Mouse (Mus musculus) neural tube, embryonic 15.5 days (tissue): Measurements from ENCODE around the gene Mef2b. TPM values are rescaled to one million over a fixed set of nuclear protein-coding genes. Genes with fewer than 3 reads are reported as not detected.

Experiments
- ATAC-seq: fragments of 200-750 bp; cut with Nextera tagmentation; 2 replicates; pipeline ENCODE4 v1.8.0; 2017; ENCODE audit warnings: mild to moderate bottlenecking, moderate TSS enrichment, moderate library complexity; ENCODE audit not compliant: low FRiP score
- H3K27ac ChIP-seq: fragments of 300-500 bp; sonication (generic); replicated peaks from 2 replicates; pipeline ENCODE4 v1.5.1; 2015; ENCODE audit warnings: mild to moderate bottlenecking, inconsistent platforms
- H3K27me3 ChIP-seq: fragments of 300-500 bp; sonication (generic); replicated peaks from 2 replicates; pipeline ENCODE4 v1.6.1; 2015; ENCODE audit warnings: inconsistent platforms
- H3K36me3 ChIP-seq: fragments of 300-500 bp; sonication (generic); 2 replicates; pipeline ENCODE4 v1.6.1; 2015; ENCODE audit warnings: inconsistent platforms
- H3K4me1 ChIP-seq: fragments of 300-500 bp; sonication (generic); 2 replicates; pipeline ENCODE4 v1.6.1; 2015; ENCODE audit warnings: inconsistent platforms
- H3K4me2 ChIP-seq: fragments of 300-500 bp; sonication (generic); 2 replicates; pipeline ENCODE4 v1.6.1; 2015; ENCODE audit warnings: inconsistent platforms, mild to moderate bottlenecking, moderate library complexity
- H3K4me3 ChIP-seq: fragments of 300-500 bp; sonication (generic); replicated peaks from 2 replicates; pipeline ENCODE4 v1.5.1; 2015; ENCODE audit warnings: mild to moderate bottlenecking, inconsistent platforms
- H3K9ac ChIP-seq: fragments of 300-500 bp; sonication (generic); replicated peaks from 2 replicates; pipeline ENCODE4 v1.6.1; 2015; ENCODE audit warnings: mild to moderate bottlenecking, inconsistent platforms
- H3K9me3 ChIP-seq: fragments of 300-500 bp; sonication (generic); replicated peaks from 2 replicates; pipeline ENCODE4 v1.6.1; 2016; ENCODE audit warnings: inconsistent platforms
- WGBS: fragments of 180-500 bp; shearing (Covaris S2); methylation state at CpG from one replicate; pipeline ENCODE4 v1.1.7; 2015; ENCODE audit warnings: mixed read lengths; 5-methylcytosine and 5-hydroxymethylcytosine counted together
- polyA plus RNA-seq: library from polyadenylated mRNA; unstranded; fragments of >200 nt; fragmentation: Nextera tagmentation; extraction: Ambion mirVana; gene quantifications from 2 replicates; pipeline ENCODE4 v1.2.1, GENCODE M21; 2015

Gene Mef2b
- polyA plus RNA-seq, 1 experiment from 2014 or later = 1.4 TPM

DNA sequence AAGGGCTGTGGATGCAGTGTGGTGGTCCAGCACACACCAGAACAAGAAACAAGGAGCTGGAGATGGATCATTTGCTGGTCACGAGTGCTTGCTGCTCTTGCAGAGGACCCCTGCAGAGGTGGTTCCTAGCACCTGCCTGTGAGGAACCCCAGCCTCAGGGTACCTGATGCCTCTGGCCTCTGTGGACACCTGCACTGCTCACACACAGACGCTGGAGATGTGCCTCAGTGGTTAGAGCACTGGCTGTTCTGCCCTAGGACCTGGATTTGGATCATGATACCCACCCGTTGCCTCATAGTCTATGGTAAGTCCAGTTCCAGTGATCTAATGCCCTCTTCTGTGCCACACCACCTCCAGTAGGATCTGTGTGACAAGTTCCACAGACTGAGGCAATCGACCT is 2.9 kb upstream of the Mef2b start:
- Histone ChIP-seq H3K4me1 (peaks cover 36% of the 10 kb centered on the region), H3K9ac (no peak overlapping the region), H3K4me3 (no peak overlapping the region), H3K4me2 (no peak overlapping the region), H3K27ac (no peak overlapping the region), H3K36me3 (peaks cover 27% of the 10 kb centered on the region), H3K9me3 (no peaks in the 10 kb centered on the region), H3K27me3 (no peaks in the 10 kb centered on the region)
- 89% methylated on average over 4 of the region's 4 CpGs for WGBS
- no peak for ATAC-seq

DNA sequence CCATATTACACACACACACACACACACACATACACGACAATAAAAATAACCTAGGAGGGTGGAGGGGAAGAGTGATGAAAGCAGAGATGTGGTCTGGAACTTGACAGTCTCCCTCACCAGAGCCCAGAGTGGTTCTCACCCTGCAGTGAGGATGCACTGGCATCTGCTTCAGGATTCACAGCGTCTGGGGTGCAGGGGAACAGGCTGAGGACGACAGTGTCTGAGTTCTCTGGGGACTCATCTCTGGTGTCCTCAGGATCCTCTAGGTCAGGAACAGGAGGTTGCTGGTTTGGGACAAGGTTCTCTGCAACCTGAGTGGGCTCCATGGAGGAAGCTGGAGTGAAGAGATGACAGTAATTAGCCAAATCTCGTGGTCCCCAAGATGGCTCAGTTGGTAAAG is 1.6 kb upstream of the Mef2b start:
- no peaks in the 10 kb centered on the region for H3K9me3 ChIP-seq
- H3K36me3 ChIP-seq = peaks cover 36% of the 10 kb centered on the region
- H3K4me1 ChIP-seq = peaks cover 25% of the 10 kb centered on the region
- WGBS = 84% methylated on average over 4 of the region's 4 CpGs
- H3K9ac ChIP-seq = peak overlapping the region; percentile 44; the same call in 1 of the 2 replicates
- no peaks in the 10 kb centered on the region for H3K27me3 ChIP-seq
- H3K4me3 ChIP-seq = peak overlapping the region; percentile 73; the same call in 1 of the 2 replicates
- ATAC-seq = no peak
- no peak overlapping the region for H3K27ac ChIP-seq
- H3K4me2 ChIP-seq = peak overlapping the region; percentile 78

DNA sequence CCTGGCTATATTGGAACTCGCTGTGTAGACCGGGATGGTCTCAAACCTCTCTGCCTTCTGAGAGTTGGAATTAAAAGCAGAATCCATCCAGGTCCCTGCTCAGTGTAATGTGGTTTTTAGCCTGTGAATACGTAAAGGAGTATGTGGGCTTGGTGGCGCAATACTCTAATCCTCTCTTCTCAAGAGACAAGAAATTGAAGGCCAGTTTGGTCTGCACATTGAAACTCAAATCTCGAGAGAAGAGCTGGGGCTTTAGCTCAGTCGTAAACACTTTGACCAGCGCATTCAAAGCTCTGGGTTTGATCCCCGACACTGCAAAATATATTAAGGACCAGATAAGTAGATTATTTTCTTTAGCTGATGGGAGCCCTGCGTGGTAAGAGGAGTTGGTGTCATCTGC is 470 bp downstream of the Mef2b start:
- Histone ChIP-seq H3K36me3 (peaks cover 37% of the 10 kb centered on the region), H3K4me2 (peak overlapping the region; percentile 78), H3K4me1 (peaks cover 25% of the 10 kb centered on the region), H3K9ac (peak overlapping the region; percentile 89), H3K27ac (peak overlapping the region; percentile 86), H3K4me3 (peak overlapping the region; percentile 73), H3K9me3 (no peaks in the 10 kb centered on the region), H3K27me3 (no peaks in the 10 kb centered on the region)
- no peak for ATAC-seq
- WGBS = 12% methylated on average over 9 of the region's 9 CpGs

DNA sequence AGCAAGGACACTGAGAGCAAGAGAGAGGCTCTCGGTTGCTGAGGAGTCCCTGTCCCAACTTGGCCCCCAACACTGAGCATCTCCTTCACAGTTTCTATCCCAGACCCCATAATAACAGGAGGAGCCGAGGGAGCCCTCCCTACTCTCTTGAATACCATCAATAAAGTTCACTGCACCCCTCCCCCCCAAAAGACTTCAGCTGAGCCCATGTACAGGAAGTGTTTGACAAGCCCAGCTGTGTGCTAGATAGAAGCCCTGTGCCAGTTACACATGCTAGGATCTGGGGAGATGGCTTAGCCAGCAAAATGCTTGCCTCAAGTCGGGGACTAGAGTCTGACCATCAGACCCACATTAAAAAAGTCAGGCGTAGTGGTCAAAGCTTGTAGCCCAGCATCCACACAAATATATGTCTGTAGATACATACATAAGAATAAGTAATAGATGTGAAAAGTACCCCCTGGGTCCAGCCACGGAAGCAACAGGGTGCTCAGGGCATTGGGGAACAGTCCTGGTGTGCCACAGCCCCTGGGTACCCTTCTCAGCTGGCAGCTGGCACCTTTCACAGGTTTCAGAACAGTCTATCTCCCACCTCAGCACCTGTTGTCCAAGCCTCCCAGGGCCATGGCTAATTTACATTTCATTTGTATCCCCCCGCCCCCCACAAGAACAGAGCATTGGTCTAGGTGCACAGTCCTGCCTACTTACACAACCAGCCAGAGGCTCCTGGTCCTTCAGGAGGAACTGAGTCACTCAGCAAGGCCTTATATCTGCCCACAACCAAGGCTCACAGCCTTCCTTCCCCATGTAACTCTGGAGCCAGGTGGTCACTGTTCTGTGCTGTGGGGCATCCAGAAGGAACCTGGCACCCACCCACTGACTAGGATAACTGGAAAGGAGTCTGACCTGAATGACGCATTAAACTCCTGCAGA is 8.4 kb downstream of the Mef2b start:
- no peak overlapping the region for H3K9ac ChIP-seq
- 0 out of 2 replicates have a peak, but pooled peaks cover 3% of the 10 kb centered on the region for H3K27me3 ChIP-seq
- H3K27ac ChIP-seq = no peak overlapping the region
- WGBS = 87% methylated on average over 7 of the region's 7 CpGs
- H3K4me2 ChIP-seq = no peak overlapping the region
- H3K9me3 ChIP-seq = no peaks in the 10 kb centered on the region
- H3K36me3 ChIP-seq = peaks cover 40% of the 10 kb centered on the region
- no peak overlapping the region for H3K4me3 ChIP-seq
- peaks cover 5% of the 10 kb centered on the region for H3K4me1 ChIP-seq
- ATAC-seq = no peak

DNA sequence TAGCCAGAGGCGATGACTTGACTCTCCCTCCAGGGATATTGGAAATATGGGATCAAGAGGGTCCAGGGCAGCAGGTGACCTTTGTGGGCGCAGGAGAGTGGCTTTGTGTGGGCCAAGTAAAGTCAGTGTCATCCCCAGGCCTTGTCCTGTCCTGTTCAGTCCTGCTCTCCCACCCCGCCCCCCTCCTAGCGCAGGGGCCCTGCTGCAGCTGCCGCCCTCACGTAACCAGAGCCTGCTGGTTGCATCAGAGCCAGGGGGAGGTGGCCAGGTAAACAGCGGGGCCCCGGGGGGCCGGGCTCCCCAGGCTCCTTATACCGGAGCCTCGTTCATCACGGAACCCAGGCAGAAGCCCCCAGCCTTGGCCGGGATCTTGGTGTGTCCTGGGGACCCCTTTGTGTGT is 10.6 kb downstream of the Mef2b start:
- H3K36me3 ChIP-seq = peaks cover 22% of the 10 kb centered on the region
- ATAC-seq = no peak
- H3K27ac ChIP-seq = no peak overlapping the region
- H3K9ac ChIP-seq = no peak overlapping the region
- H3K4me3 ChIP-seq = no peak overlapping the region
- H3K4me2 ChIP-seq = no peak overlapping the region
- H3K9me3 ChIP-seq = no peaks in the 10 kb centered on the region
- peaks cover 5% of the 10 kb centered on the region for H3K4me1 ChIP-seq
- peaks cover 4% of the 10 kb centered on the region; the same call in 1 of the 2 replicates for H3K27me3 ChIP-seq
- WGBS = 15% methylated on average over 13 of the region's 13 CpGs

DNA sequence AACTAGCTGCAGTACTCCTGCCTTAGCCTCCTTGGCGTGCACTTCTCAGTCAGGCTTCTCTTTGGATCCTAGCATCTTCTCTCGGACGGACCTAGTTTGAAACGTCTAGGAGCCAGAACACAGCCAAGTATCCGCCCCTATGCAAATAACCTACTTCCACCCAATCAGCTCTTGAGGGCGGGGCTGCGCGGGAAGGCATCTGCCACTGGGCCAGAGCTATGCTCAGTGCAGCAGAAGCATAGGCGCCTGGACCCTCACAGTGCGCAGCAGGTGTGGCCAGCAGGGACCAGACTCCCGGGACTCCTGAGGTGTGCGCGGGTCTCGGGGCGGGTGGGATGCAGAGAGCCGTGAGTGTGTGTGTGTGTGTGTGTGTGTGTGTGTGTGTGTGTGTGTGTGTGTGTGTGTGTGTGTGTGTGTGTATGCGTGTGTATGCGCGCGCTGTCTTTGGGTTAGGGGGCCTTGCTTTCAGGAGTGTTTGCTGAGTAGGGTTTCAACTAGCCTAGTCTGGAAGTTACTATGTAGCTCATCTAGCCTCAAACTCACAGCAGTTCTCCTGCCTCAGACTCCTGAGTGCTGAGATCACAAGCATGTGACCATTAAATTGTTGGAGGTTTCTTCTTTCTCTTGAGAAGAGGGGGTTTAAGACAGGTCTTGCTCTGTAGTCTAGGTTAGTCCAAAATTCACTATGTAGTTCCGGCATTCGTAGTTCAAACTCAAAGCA is 13.2 kb downstream of the Mef2b start:
- 17% methylated on average over 20 of the region's 22 CpGs for WGBS
- H3K27me3 ChIP-seq = peaks cover 6% of the 10 kb centered on the region; the same call in 1 of the 2 replicates
- H3K9me3 ChIP-seq = no peaks in the 10 kb centered on the region
- no peak overlapping the region for H3K9ac ChIP-seq
- peak; percentile 86 for ATAC-seq
- peaks cover 5% of the 10 kb centered on the region for H3K4me1 ChIP-seq
- H3K27ac ChIP-seq = no peak overlapping the region
- H3K4me3 ChIP-seq = no peak overlapping the region; the same call in 1 of the 2 replicates
- peak overlapping the region; percentile 49 for H3K4me2 ChIP-seq
- no peaks in the 10 kb centered on the region for H3K36me3 ChIP-seq

DNA sequence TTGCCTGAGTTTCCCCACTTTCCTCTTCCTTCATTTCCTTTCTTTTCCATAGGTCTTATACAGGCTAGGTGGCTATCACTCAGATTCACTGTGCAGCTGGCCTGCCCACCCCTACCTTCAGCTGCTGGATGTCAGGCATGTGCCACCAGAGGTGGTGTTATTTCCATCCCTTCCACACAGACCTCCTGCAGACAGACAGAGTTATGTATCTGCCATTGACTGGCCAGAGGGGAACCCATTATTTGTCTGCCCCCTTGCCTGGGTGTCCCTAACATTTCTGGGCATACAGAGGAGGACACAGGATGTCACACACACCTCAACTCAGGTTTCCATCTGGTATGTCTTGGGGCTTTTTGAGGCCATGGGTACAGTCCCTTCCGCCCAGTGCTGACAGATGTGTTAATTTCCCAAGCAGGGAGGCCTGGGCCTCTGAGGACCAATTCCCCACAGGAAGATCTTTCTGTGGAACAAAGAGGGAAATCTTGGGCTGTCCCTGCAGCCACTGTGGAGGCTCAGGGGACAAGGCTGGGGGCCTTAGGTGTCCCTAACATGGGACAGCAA is 17.8 kb downstream of the Mef2b start:
- Histone ChIP-seq H3K9me3 (no peaks in the 10 kb centered on the region), H3K36me3 (no peaks in the 10 kb centered on the region), H3K9ac (no peak overlapping the region), H3K4me3 (no peak overlapping the region), H3K27me3 (peaks cover 3% of the 10 kb centered on the region; the same call in 1 of the 2 replicates), H3K27ac (no peak overlapping the region), H3K4me1 (peaks cover 17% of the 10 kb centered on the region), H3K4me2 (no peak overlapping the region)
- 91% methylated on average over 1 of the region's 1 CpGs for WGBS
- ATAC-seq = no peak

DNA sequence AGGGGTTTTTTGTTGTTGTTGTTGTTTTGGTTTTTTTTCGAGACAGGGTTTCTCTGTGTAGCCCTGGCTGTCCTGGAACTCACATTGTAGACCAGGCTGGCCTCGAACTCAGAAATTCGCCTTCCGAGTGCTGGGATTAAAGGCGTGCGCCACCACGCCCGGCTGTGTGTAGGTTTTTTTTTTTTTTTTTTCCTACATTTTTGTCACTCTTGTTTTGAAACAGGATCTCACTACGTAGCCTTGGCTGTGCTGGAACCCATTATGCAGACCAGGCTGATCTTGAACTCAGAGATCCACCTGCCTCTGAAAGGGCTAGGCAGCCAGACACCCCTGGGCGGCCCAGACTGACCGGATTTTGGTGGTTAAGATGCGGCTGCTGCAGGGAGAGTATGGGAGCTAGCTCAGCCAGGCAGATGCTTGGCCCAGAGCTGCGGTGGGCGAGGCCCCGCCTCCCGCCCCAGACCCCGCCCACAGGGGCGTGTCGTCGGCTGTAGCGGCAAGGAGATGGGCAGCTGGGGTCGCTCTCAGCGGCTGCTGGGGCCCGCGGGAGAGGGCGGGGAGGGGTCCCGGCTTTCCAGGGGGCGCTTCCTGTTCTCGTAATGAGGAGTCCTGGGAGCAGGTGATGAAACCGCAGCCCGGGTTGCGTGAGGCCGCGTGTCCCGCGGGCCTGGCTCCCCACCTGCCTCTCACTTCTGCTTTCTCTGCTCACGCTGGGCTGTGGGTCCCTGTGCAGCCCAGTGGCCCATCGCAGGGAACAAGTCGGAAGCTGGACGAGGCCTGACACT is 18.8 kb downstream of the Mef2b start:
- Histone ChIP-seq H3K4me3 (peak overlapping the region; percentile 59), H3K4me1 (peaks cover 13% of the 10 kb centered on the region), H3K27ac (0 out of 2 replicates have a peak overlapping the region, but pooled peaks have one; percentile 37), H3K27me3 (peaks cover 3% of the 10 kb centered on the region; the same call in 1 of the 2 replicates), H3K4me2 (peak overlapping the region; percentile 89), H3K9ac (peak overlapping the region; percentile 71), H3K9me3 (no peaks in the 10 kb centered on the region), H3K36me3 (no peaks in the 10 kb centered on the region)
- 15% methylated on average over 34 of the region's 40 CpGs for WGBS
- ATAC-seq = peak; percentile 94

DNA sequence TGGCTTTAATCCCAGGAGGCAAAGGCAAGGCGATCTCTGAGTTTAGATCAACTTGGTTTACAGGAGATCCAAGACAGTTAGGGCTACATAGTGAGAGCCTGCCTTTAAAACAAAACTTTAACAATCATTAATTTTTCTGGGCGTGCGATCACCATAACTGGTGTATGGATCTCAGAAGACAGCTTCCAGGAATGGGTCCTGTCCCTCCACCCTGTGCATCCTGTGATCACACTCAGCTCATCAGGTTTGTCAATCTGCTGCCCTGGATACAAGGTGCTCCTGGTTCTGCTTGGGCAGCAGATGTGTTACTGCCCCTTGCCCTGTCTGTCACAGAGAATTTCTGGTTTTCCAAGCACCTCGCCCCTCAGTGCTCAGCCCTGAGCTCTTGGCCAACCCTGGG is 19.7 kb downstream of the Mef2b start:
- H3K9ac ChIP-seq = no peak overlapping the region
- H3K4me1 ChIP-seq = peaks cover 13% of the 10 kb centered on the region
- ATAC-seq = no peak
- H3K36me3 ChIP-seq = no peaks in the 10 kb centered on the region
- no peak overlapping the region for H3K4me3 ChIP-seq
- peak overlapping the region; percentile 89; the same call in 1 of the 2 replicates for H3K4me2 ChIP-seq
- 85% methylated on average over 4 of the region's 4 CpGs for WGBS
- no peak overlapping the region for H3K27ac ChIP-seq
- no peaks in the 10 kb centered on the region for H3K9me3 ChIP-seq
- peaks cover 3% of the 10 kb centered on the region; the same call in 1 of the 2 replicates for H3K27me3 ChIP-seq

DNA sequence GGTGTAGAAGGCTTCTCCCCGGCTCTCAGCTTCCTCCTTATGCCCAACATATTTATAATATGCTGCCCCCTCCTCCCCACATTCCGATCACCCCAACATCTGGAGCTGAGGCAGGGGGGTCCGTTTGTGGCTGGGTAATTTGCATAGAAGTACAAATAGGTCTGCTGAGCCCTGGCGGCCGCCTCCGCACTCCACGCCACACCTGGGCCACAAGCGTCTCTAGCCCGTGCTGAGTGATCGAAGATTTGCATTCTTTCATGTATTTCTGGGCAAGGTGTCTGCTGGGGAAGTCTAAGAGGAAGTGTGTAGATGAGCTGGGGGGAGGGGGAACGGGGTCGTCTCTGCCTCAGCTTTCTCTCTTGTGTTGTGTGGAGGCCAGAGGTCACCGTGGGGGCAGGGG is 20.5 kb downstream of the Mef2b start:
- Histone ChIP-seq H3K27me3 (peaks cover 6% of the 10 kb centered on the region), H3K4me1 (peaks cover 13% of the 10 kb centered on the region), H3K27ac (no peak overlapping the region), H3K4me2 (no peak overlapping the region), H3K36me3 (no peaks in the 10 kb centered on the region), H3K9me3 (no peaks in the 10 kb centered on the region), H3K9ac (no peak overlapping the region), H3K4me3 (no peak overlapping the region)
- no peak for ATAC-seq
- WGBS = 77% methylated on average over 13 of the region's 13 CpGs

DNA sequence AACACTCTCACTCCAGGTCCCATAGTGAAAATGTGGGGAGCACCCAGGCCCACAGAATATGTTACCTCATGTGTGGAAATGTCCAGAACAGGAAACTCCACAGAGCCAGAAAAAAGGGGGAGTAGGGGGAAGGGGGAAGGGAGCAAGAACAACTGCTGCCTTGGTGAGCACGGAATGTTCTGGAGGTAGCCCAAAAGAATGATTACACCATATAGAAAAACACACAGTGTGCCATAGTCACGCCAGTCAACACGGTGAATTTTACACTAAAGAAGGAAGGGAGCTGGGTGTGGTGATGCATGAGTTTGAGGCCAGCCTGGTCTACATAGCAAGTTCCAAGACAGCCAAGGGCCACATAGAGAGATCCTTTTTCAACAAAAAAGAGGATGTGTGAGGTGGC is 23.8 kb downstream of the Mef2b start:
- H3K9ac ChIP-seq = no peak overlapping the region
- 91% methylated on average over 3 of the region's 3 CpGs for WGBS
- no peak overlapping the region for H3K4me2 ChIP-seq
- no peak overlapping the region for H3K4me3 ChIP-seq
- H3K27me3 ChIP-seq = peaks cover 15% of the 10 kb centered on the region
- H3K36me3 ChIP-seq = no peaks in the 10 kb centered on the region
- no peak overlapping the region for H3K27ac ChIP-seq
- peaks cover 17% of the 10 kb centered on the region for H3K4me1 ChIP-seq
- no peak for ATAC-seq
- H3K9me3 ChIP-seq = no peaks in the 10 kb centered on the region
